In genomic region chr11:88386916-88387315, GRCm38 (mm10) we compare ENCODE assay signal across 11 mouse cellular contexts.
DNase-seq lines count a peak whose midpoint lies in the region; ATAC-seq lines count a peak whose summit lies in the region.
"Had no signal": no experiment of that assay in that cellular context is flagged by ENCODE, and none has a peak within 500 bp of the region (broad histone marks: within the 10 kb centered on the region; RNA-seq: fewer than 3 reads in every experiment).

No protein-coding gene starts in this region.

- no peaks in the 10 kb centered on the region for H3K9me3 ChIP-seq in kidney, embryonic 15.5 days (replicated peaks)
- H3K9me3 ChIP-seq: neural tube, embryonic 13.5 days had no signal

- H3K4me3 ChIP-seq in kidney, embryonic 15.5 days (replicated peaks) = no peak overlapping the region
- H3K4me3 ChIP-seq: neural tube, embryonic 13.5 days had no signal

- WGBS in kidney, embryonic 15.5 days = 78% methylated on average over 4 of the region's 4 CpGs

- H3K27me3 ChIP-seq in kidney, embryonic 15.5 days = no peaks in the 10 kb centered on the region
- H3K27me3 ChIP-seq: neural tube, embryonic 13.5 days had no signal

- no peak for ATAC-seq in kidney, embryonic 15.5 days (replicated peaks; ENCODE audit: low FRiP score)

- peak; percentile 81 for DNase-seq in kidney, adult 11 months
- peak; percentile 57 for DNase-seq in heart, adult 8-10 months (ENCODE audit: low spot score)
- DNase-seq in kidney, adult 9 months = peak; percentile 76
- DNase-seq in lung, postnatal 14 days = peak; percentile 57
- DNase-seq in cerebellum, adult 18-20 months = no peak
- no peak for DNase-seq in cerebellum, postnatal 14 days
- no peak for DNase-seq in cerebellum, adult 11 months
- DNase-seq: cerebellum, adult 11-12 months; thymus, postnatal 14 days had no signal

- no peak overlapping the region for H3K4me2 ChIP-seq in kidney, embryonic 15.5 days
- H3K4me2 ChIP-seq: neural tube, embryonic 13.5 days had no signal

- H3K27ac ChIP-seq in kidney, embryonic 15.5 days = no peak overlapping the region
- H3K27ac ChIP-seq: neural tube, embryonic 13.5 days had no signal

- no peak overlapping the region for H3K9ac ChIP-seq in kidney, embryonic 15.5 days
- H3K9ac ChIP-seq: neural tube, embryonic 13.5 days had no signal

- H3K4me1 ChIP-seq in kidney, embryonic 15.5 days = peaks cover 9% of the 10 kb centered on the region; the same call in 1 of the 2 replicates

- peaks cover 42% of the 10 kb centered on the region for H3K36me3 ChIP-seq in kidney, embryonic 15.5 days

Comparison
In these comparisons a context has a peak if more than half of its experiments do, and no peak if none do; other contexts are left out.
1. DNase-seq: peak in kidney, adult 11 months (single experiment), heart, adult 8-10 months (single experiment), kidney, adult 9 months (single experiment) and lung, postnatal 14 days (single experiment); none in cerebellum, adult 18-20 months (0 of 2), cerebellum, postnatal 14 days (0 of 2) and cerebellum, adult 11 months (single experiment).